Mouse (Mus musculus) liver, adult 2 months (tissue): ENCODE measurements around the gene Scn3b.

ENCODE experiments used
- CTCF ChIP-seq: fragments of 200-500 bp; IDR thresholded peaks from 2 replicates; pipeline ENCODE4 v1.5.1; 2011; ENCODE audit warnings: low read depth, low read length, control low read depth
- POLR2A ChIP-seq: fragments of 200-500 bp; IDR thresholded peaks from 2 replicates; pipeline ENCODE4 v1.6.1; 2011; ENCODE audit warnings: low read length, control low read depth; ENCODE audit not compliant: insufficient read depth; ENCODE audit errors: extremely low read depth

DNA sequence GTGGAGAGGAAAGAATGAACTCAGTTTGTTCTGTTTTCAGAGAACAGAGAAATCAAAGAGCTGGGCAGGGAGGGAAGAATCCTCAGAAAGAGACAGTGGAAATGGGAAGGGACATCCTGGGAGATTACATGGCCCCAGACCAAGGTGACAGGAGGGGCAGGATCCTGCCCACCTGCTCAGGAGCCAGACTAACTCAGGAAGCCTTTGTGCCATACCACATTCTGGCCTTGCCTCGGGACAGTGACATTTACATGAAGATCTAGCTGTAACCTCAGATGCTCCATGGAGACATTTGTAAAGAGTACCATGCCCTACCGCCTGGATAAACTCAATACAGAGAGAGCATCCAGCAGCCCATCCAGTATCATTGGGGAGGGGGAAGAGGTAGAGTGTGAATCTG, 65.6 kb downstream of the Scn3b start:
- TF ChIP-seq POLR2A: no peak
- TF ChIP-seq CTCF: no peak
